Mouse (Mus musculus) embryonic facial prominence, embryonic 11.5 days (tissue): ENCODE measurements around the gene Gm43720. TPM values are rescaled to one million over a fixed set of nuclear protein-coding genes. Genes with fewer than 3 reads are reported as not detected.

Experiments
- ATAC-seq: fragments of 200-750 bp; cut with Nextera tagmentation; replicated peaks from 2 replicates; pipeline ENCODE4 v1.8.0; 2017; ENCODE audit warnings: low read depth; ENCODE audit not compliant: insufficient number of reproducible peaks, low FRiP score, low TSS enrichment
- DNase-seq: peaks from one replicate; pipeline ENCODE4 v3.0.0-alpha.2; 2015; ENCODE audit warnings: low spot score
- H3K27ac ChIP-seq: fragments of 300-500 bp; sonication (generic); replicated peaks from 2 replicates; pipeline ENCODE4 v1.5.1; 2014; ENCODE audit warnings: mild to moderate bottlenecking, low read depth, low read length, control low read depth
- H3K27me3 ChIP-seq: fragments of 300-500 bp; sonication (generic); 2 replicates; pipeline ENCODE4 v1.6.1; 2014; ENCODE audit warnings: mild to moderate bottlenecking, low read length, moderate library complexity, mixed read lengths; ENCODE audit not compliant: control insufficient read depth, insufficient read depth
- H3K36me3 ChIP-seq: fragments of 300-500 bp; sonication (generic); replicated peaks from 2 replicates; pipeline ENCODE4 v1.6.1; 2014; ENCODE audit warnings: low read depth, mild to moderate bottlenecking, low read length, moderate library complexity, mixed read lengths; ENCODE audit not compliant: control insufficient read depth, insufficient read depth
- H3K4me1 ChIP-seq: fragments of 300-500 bp; sonication (generic); 2 replicates; pipeline ENCODE4 v1.6.1; 2014; ENCODE audit warnings: low read length, mixed read lengths; ENCODE audit not compliant: control insufficient read depth, insufficient read depth
- H3K4me2 ChIP-seq: fragments of 300-500 bp; sonication (generic); 2 replicates; pipeline ENCODE4 v1.6.1; 2014; ENCODE audit warnings: low read depth, mild to moderate bottlenecking, control low read depth, low read length, moderate library complexity
- H3K4me3 ChIP-seq: fragments of 300-500 bp; sonication (generic); 2 replicates; pipeline ENCODE4 v1.5.1; 2014; ENCODE audit warnings: low read depth, low read length, control low read depth
- H3K9ac ChIP-seq: fragments of 300-500 bp; sonication (generic); replicated peaks from 2 replicates; pipeline ENCODE4 v1.6.1; 2014; ENCODE audit warnings: mild to moderate bottlenecking, control low read depth, low read length
- H3K9me3 ChIP-seq: fragments of 300-500 bp; sonication (generic); replicated peaks from 2 replicates; pipeline ENCODE4 v1.6.1; 2016; ENCODE audit warnings: mild to moderate bottlenecking, low read length, inconsistent platforms, mixed read lengths; ENCODE audit not compliant: control insufficient read depth
- WGBS: fragments of 180-500 bp; shearing (Covaris S2); extraction: QIAGEN DNeasy Blood & Tissue Kit; methylation state at CpG from one replicate; pipeline ENCODE4 v1.1.7; 2014; 5-methylcytosine and 5-hydroxymethylcytosine counted together
- polyA plus RNA-seq: library from polyadenylated mRNA; unstranded; fragments of >200 nt; fragmentation: Nextera tagmentation; extraction: Ambion mirVana; gene quantifications from 2 replicates; pipeline ENCODE4 v1.2.1, GENCODE M21; 2014

Gm43720 gene
- polyA plus RNA-seq, 1 experiment from 2014 or later: not detected

GRCm38 (mm10) chr5:138260051-138260450 lies 19.7 kb downstream of the Gm43720 start:
- no peak overlapping the region for H3K27ac ChIP-seq
- WGBS: 72% methylated on average over 10 of the region's 10 CpGs
- no peaks in the 10 kb centered on the region for H3K9me3 ChIP-seq
- H3K27me3 ChIP-seq: no peaks in the 10 kb centered on the region
- DNase-seq (no peak), ATAC-seq (no peak)
- H3K36me3 ChIP-seq: peaks cover 7% of the 10 kb centered on the region
- no peak overlapping the region for H3K4me2 ChIP-seq
- H3K4me1 ChIP-seq: no peaks in the 10 kb centered on the region
- H3K4me3 ChIP-seq: no peak overlapping the region
- no peak overlapping the region for H3K9ac ChIP-seq

DNA sequence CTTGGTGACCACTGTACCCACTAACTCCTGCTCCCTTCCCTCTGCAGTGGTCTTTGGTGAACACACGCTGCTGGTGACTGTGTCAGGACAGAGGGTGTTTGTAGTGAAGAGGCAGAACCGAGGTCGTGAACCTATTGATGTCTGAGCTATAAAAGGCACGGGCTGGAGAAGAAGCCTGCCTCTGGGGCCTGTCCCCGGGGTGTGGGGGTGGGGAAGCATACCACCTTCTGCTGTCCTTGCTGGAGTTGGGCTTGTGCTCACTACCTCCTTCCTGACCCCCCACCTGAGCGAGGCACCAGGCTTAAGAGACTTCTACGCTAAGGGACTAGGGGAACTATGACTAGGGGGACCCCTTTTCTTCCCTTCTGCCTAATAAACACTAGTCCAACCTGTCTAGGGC lies 20.8 kb downstream of the Gm43720 start:
- H3K4me3 ChIP-seq: no peak overlapping the region
- H3K27me3 ChIP-seq: no peaks in the 10 kb centered on the region
- no peak overlapping the region for H3K4me2 ChIP-seq
- no peak overlapping the region for H3K27ac ChIP-seq
- DNase-seq (no peak), ATAC-seq (no peak)
- peaks cover 7% of the 10 kb centered on the region for H3K36me3 ChIP-seq
- WGBS: 59% methylated on average over 7 of the region's 7 CpGs
- H3K9me3 ChIP-seq: no peaks in the 10 kb centered on the region
- no peaks in the 10 kb centered on the region for H3K4me1 ChIP-seq
- H3K9ac ChIP-seq: no peak overlapping the region

GRCm38 (mm10) chr5:138258542-138258941 lies 21.2 kb downstream of the Gm43720 start:
- DNase-seq: no peak
- Histone ChIP-seq H3K4me2 (no peak overlapping the region), H3K9me3 (no peaks in the 10 kb centered on the region), H3K4me3 (no peak overlapping the region), H3K27me3 (no peaks in the 10 kb centered on the region), H3K27ac (no peak overlapping the region), H3K9ac (no peak overlapping the region), H3K4me1 (no peaks in the 10 kb centered on the region), H3K36me3 (peaks cover 7% of the 10 kb centered on the region)
- ATAC-seq: no peak
- WGBS: 76% methylated on average over 6 of the region's 6 CpGs

DNA sequence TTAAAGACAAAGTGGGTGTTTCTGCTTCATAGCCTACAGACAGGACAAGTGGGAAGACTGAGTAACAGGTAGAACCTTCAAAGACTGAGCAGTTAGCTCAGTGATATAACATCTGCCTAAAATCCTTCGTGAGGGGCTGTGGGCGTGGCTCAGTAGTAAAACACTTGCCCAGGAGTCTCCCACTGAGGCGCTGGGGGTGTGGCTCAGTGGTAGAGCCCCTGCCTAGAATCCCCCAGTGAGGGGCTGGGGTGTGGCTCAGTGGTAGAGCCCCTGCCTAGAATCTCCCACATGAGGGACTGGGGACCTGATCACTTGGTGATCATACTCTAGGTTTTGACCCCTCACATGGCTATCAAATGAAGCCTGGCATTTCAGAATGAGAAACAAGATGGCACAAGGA lies 21.7 kb downstream of the Gm43720 start:
- no peaks in the 10 kb centered on the region for H3K4me1 ChIP-seq
- no peak for DNase-seq
- no peak overlapping the region for H3K9ac ChIP-seq
- H3K9me3 ChIP-seq: no peaks in the 10 kb centered on the region
- no peak overlapping the region for H3K4me2 ChIP-seq
- ATAC-seq: no peak
- H3K36me3 ChIP-seq: peaks cover 7% of the 10 kb centered on the region
- no peak overlapping the region for H3K4me3 ChIP-seq
- 86% methylated on average over 3 of the region's 3 CpGs for WGBS
- H3K27me3 ChIP-seq: no peaks in the 10 kb centered on the region
- H3K27ac ChIP-seq: no peak overlapping the region

DNA sequence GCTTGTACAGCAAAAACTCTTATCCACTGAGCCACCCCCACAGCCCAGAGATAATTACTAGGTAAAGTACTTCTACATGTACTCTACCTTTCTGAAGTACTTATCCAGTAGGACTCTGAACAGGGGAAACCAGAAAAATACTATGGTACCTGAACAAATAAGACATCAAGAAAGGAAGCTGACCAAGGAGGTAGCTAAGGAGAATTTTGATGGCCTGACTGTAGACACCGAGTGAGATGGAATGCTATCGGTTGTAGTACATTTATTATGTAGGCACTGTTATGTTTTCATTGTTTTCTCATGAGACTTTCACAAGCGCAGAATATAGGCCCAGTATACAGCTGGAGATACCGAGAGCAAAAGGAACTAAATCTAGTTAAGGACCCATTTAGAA lies 22.2 kb downstream of the Gm43720 start:
- no peak for ATAC-seq
- peaks cover 7% of the 10 kb centered on the region for H3K36me3 ChIP-seq

GRCm38 (mm10) chr5:138256966-138257584 lies 22.7 kb downstream of the Gm43720 start:
- no peaks in the 10 kb centered on the region for H3K9me3 ChIP-seq
- no peaks in the 10 kb centered on the region for H3K4me1 ChIP-seq
- H3K27me3 ChIP-seq: no peaks in the 10 kb centered on the region
- no peak for DNase-seq
- no peak overlapping the region for H3K4me3 ChIP-seq
- H3K36me3 ChIP-seq: peaks cover 7% of the 10 kb centered on the region
- H3K4me2 ChIP-seq: no peak overlapping the region
- ATAC-seq: no peak
- WGBS: 88% methylated on average over 10 of the region's 10 CpGs
- no peak overlapping the region for H3K9ac ChIP-seq
- H3K27ac ChIP-seq: no peak overlapping the region

More for the DNA sequence above, 22.2 kb downstream of the Gm43720 start:
- H3K9me3 ChIP-seq: no peaks in the 10 kb centered on the region
- no peaks in the 10 kb centered on the region for H3K4me1 ChIP-seq
- H3K4me2 ChIP-seq: no peak overlapping the region
- DNase-seq: no peak
- no peak overlapping the region for H3K27ac ChIP-seq
- WGBS: 93% methylated on average over 4 of the region's 4 CpGs
- H3K27me3 ChIP-seq: no peaks in the 10 kb centered on the region
- H3K9ac ChIP-seq: no peak overlapping the region
- H3K4me3 ChIP-seq: no peak overlapping the region

- peak overlapping the region; percentile 72 for H3K4me2 ChIP-seq
- peaks cover 7% of the 10 kb centered on the region for H3K36me3 ChIP-seq
- no peaks in the 10 kb centered on the region for H3K27me3 ChIP-seq
- H3K4me1 ChIP-seq: no peaks in the 10 kb centered on the region
- 31% methylated on average over 7 of the region's 7 CpGs for WGBS
- H3K27ac ChIP-seq: no peak overlapping the region
- no peak for ATAC-seq
- no peaks in the 10 kb centered on the region for H3K9me3 ChIP-seq
- H3K9ac ChIP-seq: peak overlapping the region; percentile 55
- DNase-seq: no peak
- peak overlapping the region; percentile 64 for H3K4me3 ChIP-seq
These were observed 23.7 kb downstream of the Gm43720 start for GRCm38 (mm10) chr5:138256094-138256467.

DNA sequence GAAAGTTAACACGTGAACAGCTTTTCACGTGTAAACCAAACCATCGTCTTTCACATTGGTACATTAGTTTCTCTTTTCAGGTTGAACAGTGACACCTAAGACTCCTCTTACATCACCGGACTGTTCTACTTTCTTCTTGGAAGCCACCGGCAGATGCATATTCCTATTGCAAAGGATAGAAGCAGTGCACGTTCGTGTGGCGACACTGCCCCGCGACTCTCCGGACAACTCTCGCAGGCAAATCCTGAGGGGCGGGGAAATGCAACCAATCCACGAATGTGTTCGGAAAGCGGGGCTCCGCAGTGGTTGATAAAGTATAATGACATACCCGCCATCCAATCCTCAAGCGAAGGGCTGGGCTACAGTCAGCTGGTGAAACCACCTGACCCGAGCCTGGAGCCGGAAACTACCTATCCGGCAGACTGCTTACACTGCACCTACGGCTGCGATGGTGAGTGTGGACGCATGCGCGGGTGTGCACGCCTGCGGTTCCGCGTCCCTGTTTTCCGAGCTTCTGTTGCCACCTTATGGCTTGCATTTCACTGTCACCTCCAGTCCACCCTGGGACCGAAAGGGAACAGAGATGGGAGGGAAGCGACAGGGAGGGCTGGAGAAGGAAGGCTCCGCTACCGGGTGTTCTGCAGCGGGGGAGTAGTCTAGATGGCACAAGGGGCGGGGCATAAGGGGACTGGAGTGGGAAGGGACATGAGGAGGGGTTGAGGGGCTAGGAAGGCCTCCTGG lies 24.2 kb downstream of the Gm43720 start, which contains the start of gene Lamtor4:
Gene Lamtor4, plus strand, starts transcription at position 130 of the 741 bp plus-strand sequence.
- peak within 1 kb of the TSS; percentile 72 for H3K4me2 ChIP-seq
- H3K9me3 ChIP-seq: no peaks in the 10 kb centered on the region
- ATAC-seq: peak; percentile 100
- peaks cover 4% of the 10 kb centered on the region for H3K36me3 ChIP-seq
- H3K4me3 ChIP-seq: peak within 1 kb of the TSS; percentile 64
- under 1% methylated on average over 38 of the region's 38 CpGs for WGBS
- peak within 1 kb of the TSS; percentile 55 for H3K9ac ChIP-seq
- DNase-seq: peak; percentile 96
- H3K27ac ChIP-seq: no peak within 1 kb of the TSS
- H3K27me3 ChIP-seq: no peaks in the 10 kb centered on the region
- H3K4me1 ChIP-seq: no peaks in the 10 kb centered on the region
